Mouse (Mus musculus) cerebellum, adult 2 months (tissue): ENCODE data around the gene Iqgap2.

ENCODE experiments used
- CTCF ChIP-seq: fragments of 200-500 bp; IDR thresholded peaks from 2 replicates; pipeline ENCODE4 v1.5.1; 2011; ENCODE audit warnings: low read depth, mild to moderate bottlenecking, control low read depth, low read length, moderate library complexity, borderline replicate concordance; ENCODE audit not compliant: insufficient read depth
- POLR2A ChIP-seq: fragments of 200-500 bp; IDR thresholded peaks from 2 replicates; pipeline ENCODE4 v1.6.1; 2011; ENCODE audit warnings: low read length, control low read depth, borderline replicate concordance; ENCODE audit not compliant: insufficient read depth

DNA sequence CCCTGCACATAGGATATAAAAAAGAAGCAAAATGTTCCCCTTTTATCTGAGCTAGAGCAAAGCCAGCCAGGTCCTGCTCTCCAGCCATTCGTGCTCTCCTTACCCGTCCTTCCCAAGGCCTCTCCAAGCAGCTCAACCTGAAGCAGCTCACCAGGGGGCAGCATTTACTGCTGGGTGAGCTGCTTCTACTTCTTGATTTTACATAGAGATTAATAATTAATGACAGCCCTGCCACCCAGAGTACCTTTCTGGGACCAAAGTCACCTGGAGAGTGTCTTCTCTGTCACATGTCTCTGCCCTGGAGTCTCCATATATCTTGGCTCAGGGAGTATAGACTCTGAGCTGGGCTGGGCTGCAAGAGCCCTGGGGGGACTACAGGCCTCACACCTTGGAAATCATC is 114.5 kb downstream of the Iqgap2 start:
- peak; percentile 32; the same call in 1 of the 2 replicates for TF ChIP-seq CTCF
- no peak for TF ChIP-seq POLR2A
